Comparison of ENCODE assay signal across 8 mouse cellular contexts in the genomic region with DNA sequence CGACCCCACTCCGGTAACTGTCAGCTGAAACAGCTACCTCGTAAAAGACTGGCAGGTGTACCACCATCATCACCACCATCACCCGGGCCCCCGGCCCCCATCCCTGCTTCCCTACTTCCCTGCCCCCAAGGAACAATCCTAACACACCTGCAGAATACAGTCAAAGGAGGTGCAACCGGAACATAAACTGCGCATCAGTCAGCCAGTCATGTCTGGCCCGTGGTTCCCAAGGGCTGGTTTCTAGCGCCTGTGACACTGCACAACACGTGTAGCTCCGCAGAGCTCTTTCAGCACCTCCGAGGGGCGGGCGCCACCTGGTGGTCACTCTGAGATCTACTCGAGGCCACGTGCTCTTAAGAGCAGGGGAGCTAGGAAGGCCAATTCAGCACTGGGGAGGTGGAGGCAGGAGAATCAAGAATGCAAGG. TPM values are rescaled to one million over a fixed set of nuclear protein-coding genes. Genes with fewer than 3 reads are reported as not detected.
DNase-seq lines count a peak whose midpoint lies in the region; ATAC-seq and TF ChIP-seq lines count a peak whose summit lies in the region.

No protein-coding gene starts in this region.

- H3K79me2 ChIP-seq in liver, adult 2 months (ENCODE audit: control insufficient read depth, insufficient read depth, low read length), result no peaks in the 10 kb centered on the region
- no peaks in the 10 kb centered on the region for H3K79me2 ChIP-seq in myocyte (ENCODE audit: control insufficient read depth, insufficient read depth)

- peaks cover 6% of the 10 kb centered on the region; the same call in 1 of the 2 replicates for H3K4me1 ChIP-seq in embryonic facial prominence, embryonic 14.5 days (ENCODE audit: control insufficient read depth, insufficient read depth, low read length)
- H3K4me1 ChIP-seq in kidney, embryonic 16.5 days (ENCODE audit: insufficient read depth, low read length), result no peaks in the 10 kb centered on the region
- H3K4me1 ChIP-seq in liver, adult 2 months (ENCODE audit: control insufficient read depth, insufficient read depth, low read length), result no peaks in the 10 kb centered on the region

- no peak overlapping the region for H3K4me2 ChIP-seq in embryonic facial prominence, embryonic 14.5 days (ENCODE audit: low read depth, low read length)
- H3K4me2 ChIP-seq in kidney, embryonic 16.5 days (replicated peaks; ENCODE audit: low read depth, low read length), result no peak overlapping the region
- H3K4me2 ChIP-seq in myocyte (ENCODE audit: low read depth), result no peak overlapping the region

- H3K9ac ChIP-seq in embryonic facial prominence, embryonic 14.5 days (ENCODE audit: low read depth, low read length), result no peak overlapping the region
- no peak overlapping the region for H3K9ac ChIP-seq in kidney, embryonic 16.5 days (replicated peaks; ENCODE audit: low read length)
- no peak overlapping the region for H3K9ac ChIP-seq in liver, adult 2 months (ENCODE audit: low read depth, low read length)

- H3K9me3 ChIP-seq in embryonic facial prominence, embryonic 14.5 days (ENCODE audit: control insufficient read depth, low read length), result no peaks in the 10 kb centered on the region
- no peaks in the 10 kb centered on the region for H3K9me3 ChIP-seq in kidney, embryonic 16.5 days (ENCODE audit: low read length)

- DNase-seq in 3T3-L1 (ENCODE audit: low read depth, low spot score), result peak; percentile 86
- peak; percentile 94 for DNase-seq in adrenal gland, postnatal 25 days
- DNase-seq in embryonic facial prominence, embryonic 14.5 days (ENCODE audit: low spot score), result peak; percentile 90
- DNase-seq in heart, adult 9 months (ENCODE audit: low spot score in 2 of 2), result peak; percentile 50 to 63
- peak; percentile 53 for DNase-seq in liver, adult 2 months (ENCODE audit: extremely low read depth, low read depth, low spot score)
- peak; percentile 83 to 96 for DNase-seq in spleen, postnatal 4 days (ENCODE audit: low spot score in 2 of 2)

- H3K4me3 ChIP-seq in embryonic facial prominence, embryonic 14.5 days (ENCODE audit: low read depth, low read length), result no peak overlapping the region
- no peak overlapping the region for H3K4me3 ChIP-seq in kidney, embryonic 16.5 days (ENCODE audit: low read length)
- H3K4me3 ChIP-seq in liver, adult 2 months (ENCODE audit: insufficient read depth, low read depth, low read length), result no peak overlapping the region
- H3K4me3 ChIP-seq in myocyte, result no peak overlapping the region

- H3ac ChIP-seq in myocyte (ENCODE audit: control insufficient read depth, insufficient read length), result no peak overlapping the region

- H3K27me3 ChIP-seq in embryonic facial prominence, embryonic 14.5 days (replicated peaks; ENCODE audit: control insufficient read depth, insufficient read depth, low read length), result no peaks in the 10 kb centered on the region
- H3K27me3 ChIP-seq in kidney, embryonic 16.5 days (ENCODE audit: insufficient read depth, low read length), result no peaks in the 10 kb centered on the region
- no peaks in the 10 kb centered on the region for H3K27me3 ChIP-seq in liver, adult 2 months (ENCODE audit: control insufficient read depth, insufficient read depth, low read length)
- H3K27me3 ChIP-seq in myocyte (ENCODE audit: control insufficient read depth, insufficient read depth, insufficient read length), result peaks cover 47% of the 10 kb centered on the region

- 31% methylated on average over 16 of the region's 16 CpGs for WGBS in embryonic facial prominence, embryonic 14.5 days
- WGBS in kidney, embryonic 16.5 days, result 28% methylated on average over 16 of the region's 16 CpGs
- WGBS in liver, adult 2 months, result 27% methylated on average over 16 of the region's 16 CpGs

- peak; percentile 95 for TF ChIP-seq CTCF in liver, adult 2 months (IDR thresholded peaks at IDR 0.05; ENCODE audit: low read depth, low read length)

- H3K36me3 ChIP-seq in embryonic facial prominence, embryonic 14.5 days (ENCODE audit: control insufficient read depth, insufficient read depth, low read length), result no peaks in the 10 kb centered on the region
- no peaks in the 10 kb centered on the region for H3K36me3 ChIP-seq in kidney, embryonic 16.5 days (ENCODE audit: insufficient read depth, low read length)
- no peaks in the 10 kb centered on the region for H3K36me3 ChIP-seq in liver, adult 2 months (ENCODE audit: control insufficient read depth, insufficient read depth, low read length)
- H3K36me3 ChIP-seq in myocyte (ENCODE audit: control insufficient read depth, insufficient read depth), result no peaks in the 10 kb centered on the region

- TF ChIP-seq POLR2A in liver, adult 2 months (IDR thresholded peaks at IDR 0.05; ENCODE audit: extremely low read depth, insufficient read depth, low read length), result no peak
- TF ChIP-seq POLR2A in myocyte (IDR thresholded peaks at IDR 0.05; ENCODE audit: insufficient read length, low read depth), result no peak

- peak; percentile 79 for ATAC-seq in embryonic facial prominence, embryonic 14.5 days (ENCODE audit: low read depth)
- peak; percentile 67 for ATAC-seq in kidney, embryonic 16.5 days (ENCODE audit: low FRiP score, low TSS enrichment)

- H3K27ac ChIP-seq in embryonic facial prominence, embryonic 14.5 days (replicated peaks; ENCODE audit: low read depth, low read length), result no peak overlapping the region
- H3K27ac ChIP-seq in kidney, embryonic 16.5 days (ENCODE audit: low read length), result no peak overlapping the region
- no peak overlapping the region for H3K27ac ChIP-seq in liver, adult 2 months (replicated peaks; ENCODE audit: insufficient read depth, low read depth, low read length)

TF ChIP-seq in myocyte, 11 proteins besides CTCF, POLR2A, EP300 and RAD21:
- TF ChIP-seq MAX (IDR thresholded peaks at IDR 0.05; ENCODE audit: low read depth) (peak; percentile 74), MYOG (IDR thresholded peaks at IDR 0.05; ENCODE audit: control insufficient read depth in 1 of 3, insufficient read depth in 1 of 3, insufficient read length in 2 of 3, low read depth in 2 of 3) (no peak), USF1 (IDR thresholded peaks at IDR 0.05; ENCODE audit: low read depth) (peak; percentile 85)

RNA-seq across cellular contexts. Expression of a gene that starts 2.6 kb away (rescaled TPM):
- total RNA-seq in adrenal gland, postnatal 25 days (2021), result 42.3 and 49.2 TPM in 2 replicates
- polyA plus RNA-seq in embryonic facial prominence, embryonic 14.5 days (2014; fragmentation: Nextera tagmentation; extraction: Ambion mirVana), result 94.7 and 96.9 TPM in 2 replicates
- polyA plus RNA-seq in kidney, embryonic 16.5 days (2015; fragmentation: Nextera tagmentation; extraction: Ambion mirVana), result 103 TPM in 2 replicates
- 23.7 and 24.8 TPM in 2 replicates for total RNA-seq in liver, adult 2 months (2014; rRNA removed)
- 12.2 and 21.5 TPM in 2 replicates for polyA plus RNA-seq in liver, adult 2 months (2012; rRNA removed)
- polyA plus RNA-seq in myocyte (2012; fragmentation: generic; extraction: Trizol), result 43.8 TPM
